ENCODE assay signal across 21 mouse cellular contexts in the genomic region with DNA sequence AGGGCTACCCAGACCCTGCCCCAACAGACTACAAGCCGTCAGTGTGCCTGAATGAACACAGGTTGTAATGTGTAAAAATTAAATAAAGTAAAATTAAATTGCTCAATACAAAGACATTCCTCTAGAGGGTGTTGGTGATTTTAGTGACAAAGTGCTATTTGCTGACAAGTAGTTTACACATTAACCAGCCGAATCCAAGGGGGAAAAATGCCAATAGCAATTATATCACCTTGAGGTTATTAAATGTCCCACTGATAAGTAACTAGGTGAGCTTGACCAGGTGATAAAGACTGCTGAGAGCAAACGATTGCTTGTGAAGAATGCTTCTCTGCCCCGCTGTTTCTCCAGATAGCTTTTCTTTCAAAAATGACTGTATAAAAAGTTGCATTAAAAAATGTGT.
A peak's percentile ranks its signal among the peaks of the same experiment; 100 is the strongest.
DNase-seq lines count a peak whose midpoint lies in the region; ATAC-seq and TF ChIP-seq lines count a peak whose summit lies in the region.
"Had no signal": no experiment of that assay in that cellular context is flagged by ENCODE, and none has a peak within 500 bp of the region (broad histone marks: within the 10 kb centered on the region; RNA-seq: fewer than 3 reads in every experiment).

No protein-coding gene starts in this region.

- TF ChIP-seq CTCF in forebrain, postnatal 0 days (IDR thresholded peaks at IDR 0.05; ENCODE audit: low read depth): peak; percentile 25; the same call in 1 of the 2 replicates

- H3K9me3 ChIP-seq in forebrain, postnatal 0 days (ENCODE audit: low read length): no peaks in the 10 kb centered on the region
- no peaks in the 10 kb centered on the region for H3K9me3 ChIP-seq in forebrain, embryonic 11.5 days (ENCODE audit: control insufficient read depth, low read length)
- H3K9me3 ChIP-seq in kidney, embryonic 14.5 days (ENCODE audit: control insufficient read depth, low read length): no peaks in the 10 kb centered on the region
- no peaks in the 10 kb centered on the region for H3K9me3 ChIP-seq in midbrain, embryonic 13.5 days
- no peaks in the 10 kb centered on the region for H3K9me3 ChIP-seq in midbrain, embryonic 14.5 days (ENCODE audit: control insufficient read depth, low read length)
- H3K9me3 ChIP-seq in stomach, embryonic 15.5 days: no peaks in the 10 kb centered on the region
- H3K9me3 ChIP-seq: heart, embryonic 10.5 days; limb, embryonic 10.5 days had no signal

- H3K36me3 ChIP-seq in forebrain, postnatal 0 days (ENCODE audit: insufficient read depth): no peaks in the 10 kb centered on the region
- no peaks in the 10 kb centered on the region for H3K36me3 ChIP-seq in forebrain, embryonic 11.5 days (ENCODE audit: control insufficient read depth, insufficient read depth, low read length)
- H3K36me3 ChIP-seq in kidney, embryonic 14.5 days (ENCODE audit: control insufficient read depth, insufficient read depth, low read length): no peaks in the 10 kb centered on the region
- H3K36me3 ChIP-seq in midbrain, embryonic 13.5 days: peaks cover 7% of the 10 kb centered on the region; the same call in 1 of the 2 replicates
- H3K36me3 ChIP-seq in midbrain, embryonic 14.5 days (ENCODE audit: control insufficient read depth, insufficient read depth, low read length): 0 out of 2 replicates have a peak, but pooled peaks cover 7% of the 10 kb centered on the region
- H3K36me3 ChIP-seq in stomach, embryonic 15.5 days: no peaks in the 10 kb centered on the region
- H3K36me3 ChIP-seq: heart, embryonic 10.5 days had no signal

- no peak overlapping the region for H3K27ac ChIP-seq in forebrain, postnatal 0 days (ENCODE audit: low read depth, low read length)
- no peak overlapping the region for H3K27ac ChIP-seq in forebrain, embryonic 11.5 days (ENCODE audit: low read depth, low read length)
- no peak overlapping the region for H3K27ac ChIP-seq in kidney, embryonic 14.5 days (ENCODE audit: low read depth, low read length)
- H3K27ac ChIP-seq in midbrain, embryonic 13.5 days: peak overlapping the region; percentile 37; the same call in 1 of the 2 replicates
- no peak overlapping the region for H3K27ac ChIP-seq in midbrain, embryonic 14.5 days (replicated peaks; ENCODE audit: low read depth, low read length)
- H3K27ac ChIP-seq in stomach, embryonic 15.5 days: no peak overlapping the region
- H3K27ac ChIP-seq: heart, embryonic 10.5 days; limb, embryonic 10.5 days; liver, embryonic 14.5 days; macrophage had no signal

- H3K27me3 ChIP-seq in forebrain, postnatal 0 days (ENCODE audit: insufficient read depth, low read length): peaks cover 59% of the 10 kb centered on the region
- peaks cover 2% of the 10 kb centered on the region; the same call in 1 of the 2 replicates for H3K27me3 ChIP-seq in forebrain, embryonic 11.5 days (ENCODE audit: control insufficient read depth, insufficient read depth, low read length)
- H3K27me3 ChIP-seq in kidney, embryonic 14.5 days (ENCODE audit: control insufficient read depth, insufficient read depth, low read length): no peaks in the 10 kb centered on the region
- H3K27me3 ChIP-seq in midbrain, embryonic 13.5 days: no peaks in the 10 kb centered on the region; the same call in 1 of the 2 replicates
- H3K27me3 ChIP-seq in midbrain, embryonic 14.5 days (ENCODE audit: control insufficient read depth, insufficient read depth, low read length): no peaks in the 10 kb centered on the region
- H3K27me3 ChIP-seq in stomach, embryonic 15.5 days (replicated peaks): 0 out of 2 replicates have a peak, but pooled peaks cover 3% of the 10 kb centered on the region

- ATAC-seq in forebrain, postnatal 0 days: no peak
- no peak for ATAC-seq in forebrain, embryonic 11.5 days (replicated peaks; ENCODE audit: low FRiP score)
- no peak for ATAC-seq in kidney, embryonic 14.5 days (ENCODE audit: low FRiP score, low TSS enrichment)
- no peak for ATAC-seq in midbrain, embryonic 13.5 days
- no peak for ATAC-seq in midbrain, embryonic 14.5 days (ENCODE audit: low FRiP score, low TSS enrichment)
- peak; percentile 31; the same call in 1 of the 2 replicates for ATAC-seq in stomach, embryonic 15.5 days (ENCODE audit: insufficient read depth, low FRiP score, low read depth)
- ATAC-seq: activated CD4-positive, CD25-positive, alpha-beta regulatory T cell, adult 4 months; forebrain, embryonic 16.5 days had no signal

- H3K4me3 ChIP-seq in forebrain, postnatal 0 days (ENCODE audit: low read depth, low read length): no peak overlapping the region
- no peak overlapping the region for H3K4me3 ChIP-seq in forebrain, embryonic 11.5 days (ENCODE audit: low read depth, low read length)
- no peak overlapping the region for H3K4me3 ChIP-seq in kidney, embryonic 14.5 days (ENCODE audit: low read length)
- no peak overlapping the region for H3K4me3 ChIP-seq in midbrain, embryonic 13.5 days (replicated peaks)
- H3K4me3 ChIP-seq in midbrain, embryonic 14.5 days (replicated peaks; ENCODE audit: low read depth, low read length): no peak overlapping the region
- H3K4me3 ChIP-seq in stomach, embryonic 15.5 days (replicated peaks): no peak overlapping the region
- H3K4me3 ChIP-seq: heart, embryonic 10.5 days; limb, embryonic 10.5 days had no signal

- no peaks in the 10 kb centered on the region for H3K4me1 ChIP-seq in forebrain, postnatal 0 days (ENCODE audit: insufficient read depth)
- H3K4me1 ChIP-seq in forebrain, embryonic 11.5 days (replicated peaks; ENCODE audit: control insufficient read depth, insufficient read depth, low read length): no peaks in the 10 kb centered on the region; the same call in 1 of the 2 replicates
- H3K4me1 ChIP-seq in kidney, embryonic 14.5 days (ENCODE audit: control insufficient read depth, insufficient read depth, low read length): no peaks in the 10 kb centered on the region
- peaks cover 63% of the 10 kb centered on the region for H3K4me1 ChIP-seq in midbrain, embryonic 13.5 days (replicated peaks)
- H3K4me1 ChIP-seq in midbrain, embryonic 14.5 days (ENCODE audit: control insufficient read depth, insufficient read depth, low read length): peaks cover 41% of the 10 kb centered on the region
- 0 out of 2 replicates have a peak, but pooled peaks cover 2% of the 10 kb centered on the region for H3K4me1 ChIP-seq in stomach, embryonic 15.5 days
- H3K4me1 ChIP-seq: heart, embryonic 10.5 days had no signal

- no peak for DNase-seq in forebrain, postnatal 0 days
- DNase-seq in forebrain, embryonic 11.5 days (ENCODE audit: low spot score): no peak
- DNase-seq in kidney, postnatal 14 days: peak; percentile 16
- DNase-seq in midbrain, embryonic 14.5 days: no peak
- DNase-seq in cerebellum, adult 8-10 months: no peak
- DNase-seq: cerebellum, postnatal 25 days; gastrocnemius, postnatal 10 days; heart, postnatal 14 days; kidney, adult 18-20 months; layer of hippocampus, postnatal 36 days; right cerebral cortex, adult 18-20 months; thymus, postnatal 4 days had no signal

- 66% methylated on average over 4 of the region's 4 CpGs for WGBS in forebrain, postnatal 0 days
- 81% methylated on average over 4 of the region's 4 CpGs for WGBS in forebrain, embryonic 11.5 days
- WGBS in kidney, embryonic 14.5 days: 53% methylated on average over 4 of the region's 4 CpGs
- 69% methylated on average over 4 of the region's 4 CpGs for WGBS in midbrain, embryonic 13.5 days
- WGBS in midbrain, embryonic 14.5 days: 72% methylated on average over 4 of the region's 4 CpGs
- 35% methylated on average over 4 of the region's 4 CpGs for WGBS in stomach, embryonic 15.5 days

- no peak overlapping the region for H3K4me2 ChIP-seq in forebrain, postnatal 0 days (ENCODE audit: low read depth)
- H3K4me2 ChIP-seq in forebrain, embryonic 11.5 days (ENCODE audit: low read depth, low read length, severe bottlenecking): no peak overlapping the region
- H3K4me2 ChIP-seq in kidney, embryonic 14.5 days (replicated peaks; ENCODE audit: low read depth, low read length): no peak overlapping the region
- no peak overlapping the region for H3K4me2 ChIP-seq in midbrain, embryonic 13.5 days (replicated peaks)
- no peak overlapping the region for H3K4me2 ChIP-seq in midbrain, embryonic 14.5 days (ENCODE audit: low read length)
- no peak overlapping the region for H3K4me2 ChIP-seq in stomach, embryonic 15.5 days

- H3K9ac ChIP-seq in forebrain, postnatal 0 days: no peak overlapping the region
- H3K9ac ChIP-seq in forebrain, embryonic 11.5 days (ENCODE audit: low read length): no peak overlapping the region
- H3K9ac ChIP-seq in kidney, embryonic 14.5 days (ENCODE audit: low read depth, low read length): no peak overlapping the region
- no peak overlapping the region for H3K9ac ChIP-seq in midbrain, embryonic 13.5 days (replicated peaks)
- no peak overlapping the region for H3K9ac ChIP-seq in midbrain, embryonic 14.5 days (replicated peaks; ENCODE audit: low read length)
- H3K9ac ChIP-seq in stomach, embryonic 15.5 days: no peak overlapping the region
- H3K9ac ChIP-seq: liver, embryonic 14.5 days had no signal
